Mouse (Mus musculus) kidney, postnatal 0 days (tissue): ENCODE data around the gene Rnase1. TPM values are rescaled to one million over a fixed set of nuclear protein-coding genes. Genes with fewer than 3 reads are reported as not detected.

Experiments used
- ATAC-seq: fragments of 200-750 bp; cut with Nextera tagmentation; replicated peaks from 2 replicates; pipeline ENCODE4 v1.8.0; 2017; ENCODE audit warnings: low read depth, moderate number of reproducible peaks, moderate TSS enrichment, moderate library complexity; ENCODE audit not compliant: low FRiP score
- DNase-seq: peaks from one replicate; pipeline ENCODE4 v3.0.0-alpha.2; 2016; ENCODE audit warnings: low spot score
- H3K27ac ChIP-seq: fragments of 300-500 bp; sonication (generic); 2 replicates; pipeline ENCODE4 v1.5.1; 2014; ENCODE audit warnings: mild to moderate bottlenecking
- H3K27me3 ChIP-seq: fragments of 300-500 bp; sonication (generic); 2 replicates; pipeline ENCODE4 v1.6.1; 2014; ENCODE audit warnings: low read length, mixed read lengths; ENCODE audit not compliant: insufficient read depth
- H3K36me3 ChIP-seq: fragments of 300-500 bp; sonication (generic); 2 replicates; pipeline ENCODE4 v1.6.1; 2014; ENCODE audit warnings: low read length, mixed read lengths; ENCODE audit not compliant: insufficient read depth
- H3K4me1 ChIP-seq: fragments of 300-500 bp; sonication (generic); replicated peaks from 2 replicates; pipeline ENCODE4 v1.6.1; 2014; ENCODE audit warnings: antibody characterized with exemption, low read length, mixed read lengths; ENCODE audit not compliant: insufficient read depth
- H3K4me2 ChIP-seq: fragments of 300-500 bp; sonication (generic); 2 replicates; pipeline ENCODE4 v1.6.1; 2014; ENCODE audit warnings: mild to moderate bottlenecking, low read length, moderate library complexity, mixed read lengths
- H3K4me3 ChIP-seq: fragments of 300-500 bp; sonication (generic); replicated peaks from 2 replicates; pipeline ENCODE4 v1.5.1; 2014; ENCODE audit warnings: low read depth, low read length
- H3K9ac ChIP-seq: fragments of 300-500 bp; sonication (generic); 2 replicates; pipeline ENCODE4 v1.6.1; 2014; ENCODE audit warnings: low read depth, low read length
- H3K9me3 ChIP-seq: fragments of 300-500 bp; sonication (generic); replicated peaks from 2 replicates; pipeline ENCODE4 v1.6.1; 2016; ENCODE audit warnings: low read length, inconsistent platforms, mixed read lengths
- CTCF ChIP-seq: IDR thresholded peaks from 2 replicates; pipeline ENCODE4 v1.5.1; 2016; ENCODE audit warnings: antibody characterized with exemption, low read depth, mild to moderate bottlenecking, moderate library complexity
- WGBS: fragments of 180-500 bp; shearing (Covaris S2); extraction: QIAGEN DNeasy Blood & Tissue Kit; methylation state at CpG from one replicate; pipeline ENCODE4 v1.1.7; 2014; 5-methylcytosine and 5-hydroxymethylcytosine counted together
- polyA plus RNA-seq: library from polyadenylated mRNA; unstranded; fragments of >200 nt; fragmentation: Nextera tagmentation; extraction: Ambion mirVana; gene quantifications from 2 replicates; pipeline ENCODE4 v1.2.1, GENCODE M21; 2015

Rnase1 gene
- polyA plus RNA-seq, 1 experiment from 2014 or later, result 1.0 TPM

- Histone ChIP-seq H3K27me3 (no peaks in the 10 kb centered on the region), H3K4me3 (no peak overlapping the region), H3K9me3 (no peaks in the 10 kb centered on the region), H3K4me1 (no peaks in the 10 kb centered on the region), H3K27ac (no peak overlapping the region), H3K36me3 (no peaks in the 10 kb centered on the region), H3K9ac (no peak overlapping the region), H3K4me2 (no peak overlapping the region)
- WGBS, result 62% methylated on average over 2 of the region's 2 CpGs
- no peak for ATAC-seq
- no peak for DNase-seq
- TF ChIP-seq CTCF, result no peak
Measured at GRCm38 (mm10) chr14:51143937-51144336, 2.6 kb downstream of the Rnase1 start.

- Histone ChIP-seq H3K36me3 (no peaks in the 10 kb centered on the region), H3K27me3 (no peaks in the 10 kb centered on the region), H3K27ac (no peak overlapping the region), H3K4me1 (no peaks in the 10 kb centered on the region), H3K9me3 (no peaks in the 10 kb centered on the region), H3K9ac (no peak overlapping the region), H3K4me2 (no peak overlapping the region), H3K4me3 (no peak overlapping the region)
- no peak for TF ChIP-seq CTCF
- DNase-seq, result no peak
- 63% methylated on average over 4 of the region's 4 CpGs for WGBS
- no peak for ATAC-seq
Measured at GRCm38 (mm10) chr14:51143287-51143686, 3.3 kb downstream of the Rnase1 start.

- Histone ChIP-seq H3K36me3 (no peaks in the 10 kb centered on the region), H3K4me1 (no peaks in the 10 kb centered on the region), H3K9me3 (no peaks in the 10 kb centered on the region), H3K4me3 (no peak overlapping the region), H3K4me2 (no peak overlapping the region), H3K27ac (no peak overlapping the region), H3K27me3 (no peaks in the 10 kb centered on the region), H3K9ac (no peak overlapping the region)
- no peak for TF ChIP-seq CTCF
- ATAC-seq, result no peak
- no peak for DNase-seq
- WGBS, result 83% methylated on average over 3 of the region's 3 CpGs
Measured at GRCm38 (mm10) chr14:51142568-51142967, 4.0 kb downstream of the Rnase1 start.

- no peaks in the 10 kb centered on the region for H3K9me3 ChIP-seq
- no peak overlapping the region for H3K4me3 ChIP-seq
- no peaks in the 10 kb centered on the region for H3K27me3 ChIP-seq
- no peak for TF ChIP-seq CTCF
- WGBS, result 82% methylated on average over 4 of the region's 4 CpGs
- ATAC-seq (no peak), DNase-seq (no peak)
- no peak overlapping the region for H3K27ac ChIP-seq
- H3K36me3 ChIP-seq, result no peaks in the 10 kb centered on the region
- H3K9ac ChIP-seq, result no peak overlapping the region
- no peaks in the 10 kb centered on the region for H3K4me1 ChIP-seq
- H3K4me2 ChIP-seq, result no peak overlapping the region
Measured at GRCm38 (mm10) chr14:51142119-51142518, 4.5 kb downstream of the Rnase1 start.

GRCm38 (mm10) chr14:51140342-51140741, 6.2 kb downstream of the Rnase1 start:
- H3K9me3 ChIP-seq, result no peaks in the 10 kb centered on the region
- TF ChIP-seq CTCF, result no peak
- no peak overlapping the region for H3K27ac ChIP-seq
- H3K4me3 ChIP-seq, result no peak overlapping the region
- no peaks in the 10 kb centered on the region for H3K4me1 ChIP-seq
- 64% methylated on average over 2 of the region's 2 CpGs for WGBS
- ATAC-seq (no peak), DNase-seq (no peak)
- no peak overlapping the region for H3K9ac ChIP-seq
- no peaks in the 10 kb centered on the region for H3K27me3 ChIP-seq
- no peak overlapping the region for H3K4me2 ChIP-seq
- H3K36me3 ChIP-seq, result no peaks in the 10 kb centered on the region

- DNase-seq, result no peak
- no peaks in the 10 kb centered on the region for H3K27me3 ChIP-seq
- H3K4me3 ChIP-seq, result no peak overlapping the region
- no peaks in the 10 kb centered on the region for H3K4me1 ChIP-seq
- H3K9ac ChIP-seq, result no peak overlapping the region
- ATAC-seq, result no peak
- H3K36me3 ChIP-seq, result no peaks in the 10 kb centered on the region
- 94% methylated on average over 4 of the region's 4 CpGs for WGBS
- no peak overlapping the region for H3K4me2 ChIP-seq
- no peaks in the 10 kb centered on the region for H3K9me3 ChIP-seq
- H3K27ac ChIP-seq, result no peak overlapping the region
- TF ChIP-seq CTCF, result no peak
Measured at GRCm38 (mm10) chr14:51132372-51132771, 14.2 kb downstream of the Rnase1 start.

- 78% methylated on average over 7 of the region's 7 CpGs for WGBS
- Histone ChIP-seq H3K4me3 (no peak overlapping the region), H3K4me2 (no peak overlapping the region), H3K36me3 (no peaks in the 10 kb centered on the region), H3K9me3 (no peaks in the 10 kb centered on the region), H3K4me1 (no peaks in the 10 kb centered on the region), H3K9ac (no peak overlapping the region), H3K27me3 (no peaks in the 10 kb centered on the region), H3K27ac (no peak overlapping the region)
- no peak for ATAC-seq
- no peak for DNase-seq
- TF ChIP-seq CTCF, result no peak
Measured at GRCm38 (mm10) chr14:51131086-51131815, 15.3 kb downstream of the Rnase1 start.
